Mouse (Mus musculus) G1E (cell line): ENCODE measurements around the gene Ccdc27. TPM values are rescaled to one million over a fixed set of nuclear protein-coding genes. Genes with fewer than 3 reads are reported as not detected.

Source experiments
- ATAC-seq: 2 replicates; pipeline ENCODE4 v1.8.0; 2016; ENCODE audit warnings: mild to moderate bottlenecking; ENCODE audit not compliant: insufficient number of reproducible peaks, poor library complexity, low FRiP score, severe bottlenecking; ENCODE audit errors: extremely low read depth
- DNase-seq: peaks from one replicate; pipeline ENCODE4 v3.0.0; 2012; ENCODE audit warnings: low spot score
- H3K27me3 ChIP-seq: 2 replicates; pipeline ENCODE4 v1.6.1; 2012; ENCODE audit warnings: mild to moderate bottlenecking, low read length, inconsistent platforms; ENCODE audit not compliant: insufficient read depth
- H3K36me3 ChIP-seq: replicated peaks from 2 replicates; pipeline ENCODE3; 2012; ENCODE audit warnings: mild to moderate bottlenecking, inconsistent platforms
- H3K4me1 ChIP-seq: 2 replicates; pipeline ENCODE4 v1.6.1; 2012; ENCODE audit warnings: low read depth, low read length, inconsistent platforms, mixed read lengths; ENCODE audit not compliant: insufficient read depth
- H3K4me3 ChIP-seq: 2 replicates; pipeline ENCODE4 v1.5.1; 2012; ENCODE audit warnings: low read depth, mild to moderate bottlenecking, inconsistent platforms, low read length, moderate library complexity, mixed read lengths
- H3K9me3 ChIP-seq: replicated peaks from 2 replicates; pipeline ENCODE4 v1.6.1; 2012; ENCODE audit warnings: inconsistent platforms
- CTCF ChIP-seq: IDR thresholded peaks from 2 replicates; pipeline ENCODE4 v1.5.1; 2012; ENCODE audit warnings: low read depth, low read length, inconsistent platforms, mixed read lengths
- GATA1 ChIP-seq: IDR thresholded peaks from 2 replicates; pipeline ENCODE4 v1.6.1; 2012; ENCODE audit warnings: borderline replicate concordance, low read length, inconsistent platforms, mixed read lengths
- GATA2 ChIP-seq: IDR thresholded peaks from 2 replicates; pipeline ENCODE4 v1.6.1; 2012; ENCODE audit warnings: low read depth, low read length, inconsistent platforms, borderline replicate concordance
- POLR2AphosphoS5 ChIP-seq: IDR thresholded peaks from 2 replicates; pipeline ENCODE4 v1.6.1; 2012; ENCODE audit warnings: low read depth, low read length, inconsistent platforms; ENCODE audit not compliant: insufficient replicate concordance
- TAL1 ChIP-seq: conservative IDR thresholded peaks from 2 replicates; pipeline ENCODE4 v1.6.1; 2012; ENCODE audit warnings: low read depth, low read length, inconsistent platforms, mixed read lengths
- polyA plus RNA-seq: library from polyadenylated mRNA; stranded (reverse); fragments of >175 nt; gene quantifications from 2 replicates; pipeline ENCODE4 v1.2.3, GENCODE M21; 2012
- total RNA-seq, 2 experiments: library from RNA; stranded (forward) in 1 of 2; stranded (reverse) in 1 of 2; fragments of 200-1000 nt in 1 of 2; fragments of >200 nt in 1 of 2; fragmentation: Nextera tagmentation in 1 of 2; gene quantifications; 2 replicates each; pipeline ENCODE4 v1.2.3; 2014 to 2017

Ccdc27 gene
- total and polyA plus RNA-seq, 3 experiments = not detected

GRCm38 (mm10) chr4:154056661-154057060, 14.2 kb upstream of the Ccdc27 start:
- Histone ChIP-seq H3K27me3 (peaks cover 2% of the 10 kb centered on the region; the same call in 1 of the 2 replicates), H3K9me3 (no peaks in the 10 kb centered on the region), H3K4me3 (no peak overlapping the region), H3K36me3 (no peaks in the 10 kb centered on the region), H3K4me1 (no peaks in the 10 kb centered on the region)
- no peak for TF ChIP-seq CTCF
- TF ChIP-seq TAL1 = no peak
- TF ChIP-seq GATA1 = no peak
- no peak for TF ChIP-seq GATA2
- no peak for TF ChIP-seq POLR2AphosphoS5
- no peak for ATAC-seq
- DNase-seq = no peak

GRCm38 (mm10) chr4:154056046-154056445, 13.6 kb upstream of the Ccdc27 start:
- DNase-seq (no peak), ATAC-seq (no peak)
- Histone ChIP-seq H3K27me3 (peaks cover 2% of the 10 kb centered on the region; the same call in 1 of the 2 replicates), H3K4me1 (no peaks in the 10 kb centered on the region), H3K9me3 (no peaks in the 10 kb centered on the region), H3K36me3 (no peaks in the 10 kb centered on the region), H3K4me3 (no peak overlapping the region)
- TF ChIP-seq GATA2 (no peak), GATA1 (no peak), TAL1 (no peak), CTCF (no peak), POLR2AphosphoS5 (no peak)

- H3K36me3 ChIP-seq = no peaks in the 10 kb centered on the region
- TF ChIP-seq POLR2AphosphoS5 = no peak
- ATAC-seq = no peak
- no peak for DNase-seq
- no peaks in the 10 kb centered on the region for H3K4me1 ChIP-seq
- H3K9me3 ChIP-seq = no peaks in the 10 kb centered on the region
- H3K4me3 ChIP-seq = no peak overlapping the region
- peaks cover 2% of the 10 kb centered on the region; the same call in 1 of the 2 replicates for H3K27me3 ChIP-seq
These were observed 13.0 kb upstream of the Ccdc27 start for GRCm38 (mm10) chr4:154055482-154055881.

- Histone ChIP-seq H3K36me3 (no peaks in the 10 kb centered on the region), H3K27me3 (0 out of 2 replicates have a peak, but pooled peaks cover 2% of the 10 kb centered on the region), H3K4me3 (no peak overlapping the region), H3K9me3 (no peaks in the 10 kb centered on the region), H3K4me1 (no peaks in the 10 kb centered on the region)
- DNase-seq (no peak), ATAC-seq (no peak)
- TF ChIP-seq POLR2AphosphoS5 = no peak
- TF ChIP-seq GATA2 = no peak
- TF ChIP-seq CTCF = no peak
- TF ChIP-seq GATA1 = no peak
- TF ChIP-seq TAL1 = no peak
These were observed 10.6 kb upstream of the Ccdc27 start for GRCm38 (mm10) chr4:154053065-154053464.

GRCm38 (mm10) chr4:154051401-154051800, 8.9 kb upstream of the Ccdc27 start:
- no peaks in the 10 kb centered on the region for H3K4me1 ChIP-seq
- DNase-seq (no peak), ATAC-seq (no peak)
- no peak for TF ChIP-seq GATA1
- no peak for TF ChIP-seq CTCF
- no peak for TF ChIP-seq GATA2
- no peak for TF ChIP-seq TAL1
- no peak for TF ChIP-seq POLR2AphosphoS5
- H3K27me3 ChIP-seq = 0 out of 2 replicates have a peak, but pooled peaks cover 2% of the 10 kb centered on the region
- H3K36me3 ChIP-seq = no peaks in the 10 kb centered on the region
- H3K9me3 ChIP-seq = no peaks in the 10 kb centered on the region
- no peak overlapping the region for H3K4me3 ChIP-seq

- Histone ChIP-seq H3K27me3 (no peaks in the 10 kb centered on the region), H3K9me3 (no peaks in the 10 kb centered on the region), H3K36me3 (peaks cover 4% of the 10 kb centered on the region), H3K4me1 (no peaks in the 10 kb centered on the region), H3K4me3 (no peak overlapping the region)
- ATAC-seq (no peak), DNase-seq (no peak)
- TF ChIP-seq CTCF (0 out of 2 replicates have a peak, but pooled peaks have one; percentile 10), GATA2 (no peak)
These were observed 3.4 kb upstream of the Ccdc27 start for GRCm38 (mm10) chr4:154045837-154046236.

GRCm38 (mm10) chr4:154037123-154037522, 5.4 kb downstream of the Ccdc27 start:
- H3K36me3 ChIP-seq = peaks cover 53% of the 10 kb centered on the region
- H3K4me1 ChIP-seq = peaks cover 15% of the 10 kb centered on the region
- ATAC-seq (no peak), DNase-seq (no peak)
- H3K27me3 ChIP-seq = no peaks in the 10 kb centered on the region
- no peaks in the 10 kb centered on the region for H3K9me3 ChIP-seq
- H3K4me3 ChIP-seq = no peak overlapping the region
- no peak for TF ChIP-seq POLR2AphosphoS5
- TF ChIP-seq CTCF = no peak
- no peak for TF ChIP-seq GATA1
- no peak for TF ChIP-seq GATA2
- TF ChIP-seq TAL1 = no peak
